Mouse (Mus musculus) olfactory bulb, adult 2 months (tissue): ENCODE measurements around the gene Cdh16.

Experiments
- CTCF ChIP-seq: fragments of 200-500 bp; IDR thresholded peaks from 2 replicates; pipeline ENCODE4 v1.5.1; 2012; ENCODE audit warnings: low read depth, mild to moderate bottlenecking, low read length, moderate library complexity; ENCODE audit not compliant: insufficient read depth
- POLR2A ChIP-seq: fragments of 200-500 bp; IDR thresholded peaks from 2 replicates; pipeline ENCODE4 v1.6.1; 2012; ENCODE audit warnings: mild to moderate bottlenecking, low read depth, low read length, moderate library complexity; ENCODE audit not compliant: insufficient read depth

- TF ChIP-seq POLR2A (no peak), CTCF (no peak)
Observed at GRCm38 (mm10) chr8:104638010-104638409, 13.8 kb upstream of the Cdh16 start.
